In the genomic region with DNA sequence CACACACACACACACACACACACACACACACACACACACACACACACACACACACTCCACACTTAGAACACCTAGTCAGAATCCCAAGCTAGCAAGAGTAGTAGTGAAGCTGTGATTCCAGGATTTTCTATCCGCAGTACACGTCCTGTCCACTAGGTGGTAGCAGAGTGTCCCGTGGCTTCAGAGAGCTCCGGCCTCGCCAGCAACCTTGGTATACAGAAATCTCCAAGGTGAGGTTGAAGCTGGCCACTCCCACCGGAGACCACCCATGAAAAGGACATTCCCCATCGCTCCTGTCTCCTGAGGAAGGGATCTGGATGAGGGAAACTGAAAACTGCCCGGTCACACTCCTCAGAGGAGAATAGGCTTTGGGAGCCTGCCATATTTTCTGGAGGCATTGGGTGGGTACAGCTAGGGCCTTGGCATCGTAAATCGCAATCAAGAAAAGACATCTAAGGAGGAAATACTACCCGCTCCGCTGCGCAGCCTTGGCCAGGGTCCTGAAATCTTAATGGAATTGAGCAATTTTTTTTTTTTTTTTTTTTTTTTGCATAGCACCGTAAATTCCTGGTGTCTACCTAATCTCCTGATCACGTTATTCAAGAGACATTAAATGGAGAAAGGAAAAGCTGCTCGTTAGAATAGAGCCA, we compare ENCODE assay signal across 10 mouse cellular contexts.
DNase-seq lines count a peak whose midpoint lies in the region; ATAC-seq and TF ChIP-seq lines count a peak whose summit lies in the region.
"Had no signal": no experiment of that assay in that cellular context is flagged by ENCODE, and none has a peak within 500 bp of the region (broad histone marks: within the 10 kb centered on the region; RNA-seq: fewer than 3 reads in every experiment).

No protein-coding gene starts in this region.

- no peaks in the 10 kb centered on the region for H3K36me3 ChIP-seq in ES-E14 (ENCODE audit: control insufficient read depth, insufficient read depth, low read length, poor library complexity, severe bottlenecking)
- H3K36me3 ChIP-seq: embryonic facial prominence, embryonic 15.5 days; midbrain, embryonic 12.5 days had no signal

- no peak overlapping the region for H3K4me3 ChIP-seq in ES-E14 (ENCODE audit: insufficient read depth in 1 of 2, low read depth in 1 of 2, low read length in 2 of 2, poor library complexity in 1 of 2, severe bottlenecking in 1 of 2)
- H3K4me3 ChIP-seq: embryonic facial prominence, embryonic 15.5 days; midbrain, embryonic 12.5 days had no signal

- no peaks in the 10 kb centered on the region for H3K9me3 ChIP-seq in ES-E14 (ENCODE audit: control insufficient read depth, insufficient read depth, low read depth, low read length)
- H3K9me3 ChIP-seq: embryonic facial prominence, embryonic 15.5 days; midbrain, embryonic 12.5 days had no signal

- in situ Hi-C loops in ES-E14 (cut with MboI; ENCODE audit: low sequenced_read_pairs in 2 of 2, unreplicated experiment in 2 of 2), result no loop called here

- H3K27ac ChIP-seq in ES-E14 (ENCODE audit: insufficient read depth, low read depth, low read length, poor library complexity, severe bottlenecking), result no peak overlapping the region
- H3K27ac ChIP-seq: embryonic facial prominence, embryonic 15.5 days; midbrain, embryonic 12.5 days had no signal

- intact Hi-C loops in heart, postnatal 10 days (cut with DNase I), result loop anchor here (5.0 kb wide), 1 partner anchor 126 kb away; no protein-coding TSS in a partner anchor

- no peaks in the 10 kb centered on the region for H3K4me1 ChIP-seq in ES-E14 (ENCODE audit: control insufficient read depth in 2 of 2, insufficient read depth in 2 of 2, low read length in 2 of 2, poor library complexity in 1 of 2)
- H3K4me1 ChIP-seq: embryonic facial prominence, embryonic 15.5 days had no signal

- no peak overlapping the region for H3K9ac ChIP-seq in ES-E14 (ENCODE audit: insufficient read depth, low read depth, low read length, poor library complexity, severe bottlenecking)
- H3K9ac ChIP-seq: embryonic facial prominence, embryonic 15.5 days; midbrain, embryonic 12.5 days had no signal

- peak; percentile 64 to 76 for DNase-seq in heart, postnatal 10 days
- no peak for DNase-seq in heart, adult 11 months
- peak; percentile 75 for DNase-seq in ES-E14 (ENCODE audit: low read depth, low spot score)
- peak; percentile 75 for DNase-seq in cerebellum, adult 9-11 months
- peak; percentile 69 to 83 for DNase-seq in layer of hippocampus, postnatal 25 days (ENCODE audit: extremely low spot score in 1 of 2, low spot score in 1 of 2)
- peak; percentile 30 for DNase-seq in naive thymus-derived CD4-positive, alpha-beta T cell, adult 2 months (ENCODE audit: low read depth)
- peak; percentile 35 for DNase-seq in thymus, postnatal 25 days

- peak; percentile 67; the same call in 1 of the 2 replicates for ATAC-seq in granulocyte monocyte progenitor cell, adult 5-6 weeks (replicated peaks; ENCODE audit: poor library complexity, severe bottlenecking)

TF ChIP-seq in ES-E14, 5 proteins besides CTCF, POLR2A, EP300 and RAD21:
- TF ChIP-seq ZNF384 (IDR thresholded peaks at IDR 0.05; ENCODE audit: low read depth, low read length) (peak; percentile 77), MAFK (IDR thresholded peaks at IDR 0.05; ENCODE audit: insufficient read depth, low read depth, low read length) (no peak), HCFC1 (IDR thresholded peaks at IDR 0.05; ENCODE audit: borderline replicate concordance, insufficient read depth, low read length) (no peak)
